Mouse (Mus musculus): ENCODE data around the gene Gm10135. TPM values are rescaled to one million over a fixed set of nuclear protein-coding genes. Genes with fewer than 3 reads are reported as not detected.

Gm10135 gene
- polyA plus RNA-seq, 1 experiment from 2014 or later: not detected

DNA sequence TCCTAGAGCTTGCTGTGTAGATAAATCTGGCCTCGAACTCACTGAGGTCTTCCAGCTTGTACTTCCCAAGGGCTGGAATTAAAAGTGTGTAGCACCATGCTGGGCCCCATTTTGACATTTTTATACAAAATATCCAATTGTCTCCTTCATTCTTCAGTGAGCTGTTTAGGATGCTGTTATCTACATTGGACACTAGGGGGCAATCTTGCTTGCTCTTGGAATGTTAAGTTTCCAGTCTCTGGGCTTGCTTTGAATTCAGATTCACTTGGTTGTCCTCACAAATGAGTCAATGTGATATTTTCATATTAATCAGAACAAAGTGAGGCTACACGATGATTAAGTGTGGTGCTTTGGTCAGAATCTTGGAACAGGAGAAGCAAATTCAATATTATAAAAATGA is 9.6 kb upstream of the Gm10135 start:
- Histone ChIP-seq H3K9me3 (replicated peaks; ENCODE audit: control insufficient read depth, low read length) (no peaks in the 10 kb centered on the region), H3K4me1 (ENCODE audit: control insufficient read depth, insufficient read depth, low read length) (0 out of 2 replicates have a peak, but pooled peaks cover 2% of the 10 kb centered on the region), H3K36me3 (ENCODE audit: control insufficient read depth, insufficient read depth) (peaks cover 3% of the 10 kb centered on the region; the same call in 1 of the 2 replicates), H3K9ac (ENCODE audit: low read length) (no peak overlapping the region), H3K27me3 (ENCODE audit: control insufficient read depth, insufficient read depth, low read length) (no peaks in the 10 kb centered on the region), H3K4me3 (ENCODE audit: low read length) (no peak overlapping the region), H3K27ac (ENCODE audit: low read length) (no peak overlapping the region), H3K4me2 (ENCODE audit: low read depth, low read length) (no peak overlapping the region)
- WGBS: 9% methylated on average over 2 of the region's 2 CpGs
- ATAC-seq (replicated peaks; ENCODE audit: extremely low read depth, insufficient read depth, low FRiP score): no peak

DNA sequence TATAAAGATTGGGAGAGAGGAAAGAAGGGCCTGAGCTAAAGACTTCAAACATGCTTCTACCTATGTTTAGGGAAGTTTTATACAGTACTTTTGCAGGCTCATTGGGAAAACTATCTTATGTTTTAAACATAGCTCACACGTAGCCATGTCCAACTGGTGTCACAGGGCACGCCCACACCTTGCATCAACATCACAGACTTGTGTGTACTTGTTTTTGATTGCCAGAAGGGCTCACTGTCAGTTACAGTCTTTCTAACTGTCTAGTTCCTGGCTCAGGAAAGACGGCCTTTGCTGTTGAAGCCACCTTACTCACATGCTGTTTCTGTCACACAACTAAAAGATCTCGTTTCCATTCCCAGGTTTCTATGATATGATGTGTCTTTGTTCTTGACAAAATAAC is 2.0 kb upstream of the Gm10135 start:
- Histone ChIP-seq H3K9me3 (replicated peaks; ENCODE audit: control insufficient read depth, low read length) (no peaks in the 10 kb centered on the region), H3K27ac (ENCODE audit: low read length) (no peak overlapping the region), H3K36me3 (ENCODE audit: control insufficient read depth, insufficient read depth) (peaks cover 29% of the 10 kb centered on the region), H3K9ac (ENCODE audit: low read length) (no peak overlapping the region), H3K4me2 (ENCODE audit: low read depth, low read length) (no peak overlapping the region), H3K4me3 (ENCODE audit: low read length) (no peak overlapping the region), H3K4me1 (ENCODE audit: control insufficient read depth, insufficient read depth, low read length) (peaks cover 4% of the 10 kb centered on the region), H3K27me3 (ENCODE audit: control insufficient read depth, insufficient read depth, low read length) (no peaks in the 10 kb centered on the region)
- no peak for ATAC-seq (replicated peaks; ENCODE audit: extremely low read depth, insufficient read depth, low FRiP score)
- WGBS: 80% methylated on average over 4 of the region's 4 CpGs

DNA sequence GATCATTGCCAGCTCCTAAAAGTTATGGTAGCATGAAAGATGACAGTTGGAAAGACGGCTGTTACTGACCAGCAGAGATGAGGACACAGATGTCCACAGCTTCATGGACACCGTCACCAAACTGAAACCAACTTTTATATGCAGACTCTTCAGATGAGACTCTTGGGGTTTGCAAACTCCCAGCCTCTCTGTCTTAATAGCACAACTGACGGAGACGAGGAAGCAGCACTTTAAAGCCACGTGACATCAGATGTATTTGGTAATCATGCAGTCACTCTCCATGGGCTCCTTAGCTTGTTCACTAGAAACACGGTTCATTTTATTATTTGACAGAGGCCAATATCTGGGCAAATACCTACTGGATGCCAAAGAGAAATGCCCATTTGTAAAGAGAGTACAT is 1.5 kb upstream of the Gm10135 start:
- ATAC-seq (replicated peaks; ENCODE audit: extremely low read depth, insufficient read depth, low FRiP score): no peak
- Histone ChIP-seq H3K27ac (ENCODE audit: low read length) (no peak overlapping the region), H3K9ac (ENCODE audit: low read length) (no peak overlapping the region), H3K4me2 (ENCODE audit: low read depth, low read length) (no peak overlapping the region), H3K4me1 (ENCODE audit: control insufficient read depth, insufficient read depth, low read length) (peaks cover 4% of the 10 kb centered on the region), H3K36me3 (ENCODE audit: control insufficient read depth, insufficient read depth) (peaks cover 29% of the 10 kb centered on the region), H3K27me3 (ENCODE audit: control insufficient read depth, insufficient read depth, low read length) (no peaks in the 10 kb centered on the region), H3K4me3 (ENCODE audit: low read length) (no peak overlapping the region), H3K9me3 (replicated peaks; ENCODE audit: control insufficient read depth, low read length) (no peaks in the 10 kb centered on the region)
- 88% methylated on average over 6 of the region's 6 CpGs for WGBS

DNA sequence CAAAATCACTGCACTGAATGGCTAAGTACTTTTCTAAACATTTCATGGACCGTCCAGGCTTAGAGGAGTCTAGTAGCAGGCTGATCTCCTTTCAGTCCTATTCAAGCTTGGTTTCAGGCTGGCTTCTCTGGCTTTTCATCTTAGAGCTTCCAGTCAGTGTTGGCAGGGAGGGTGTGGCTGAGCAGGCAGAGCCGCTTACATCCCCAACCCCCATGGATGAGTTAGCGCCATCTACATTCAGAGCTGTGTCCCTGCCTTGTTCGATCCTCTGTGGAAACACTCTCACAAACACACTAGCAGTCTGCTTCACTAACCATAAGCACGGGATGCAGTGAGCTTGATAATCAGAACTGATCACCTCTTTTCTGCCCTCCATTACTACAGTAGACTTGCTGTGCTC is 1.6 kb downstream of the Gm10135 start:
- Histone ChIP-seq H3K4me1 (ENCODE audit: control insufficient read depth, insufficient read depth, low read length) (peaks cover 4% of the 10 kb centered on the region), H3K9me3 (replicated peaks; ENCODE audit: control insufficient read depth, low read length) (no peaks in the 10 kb centered on the region), H3K27me3 (ENCODE audit: control insufficient read depth, insufficient read depth, low read length) (no peaks in the 10 kb centered on the region), H3K9ac (ENCODE audit: low read length) (no peak overlapping the region), H3K36me3 (ENCODE audit: control insufficient read depth, insufficient read depth) (peaks cover 38% of the 10 kb centered on the region), H3K27ac (ENCODE audit: low read length) (no peak overlapping the region), H3K4me3 (ENCODE audit: low read length) (no peak overlapping the region), H3K4me2 (ENCODE audit: low read depth, low read length) (no peak overlapping the region)
- WGBS: 59% methylated on average over 5 of the region's 5 CpGs
- no peak for ATAC-seq (replicated peaks; ENCODE audit: extremely low read depth, insufficient read depth, low FRiP score)

DNA sequence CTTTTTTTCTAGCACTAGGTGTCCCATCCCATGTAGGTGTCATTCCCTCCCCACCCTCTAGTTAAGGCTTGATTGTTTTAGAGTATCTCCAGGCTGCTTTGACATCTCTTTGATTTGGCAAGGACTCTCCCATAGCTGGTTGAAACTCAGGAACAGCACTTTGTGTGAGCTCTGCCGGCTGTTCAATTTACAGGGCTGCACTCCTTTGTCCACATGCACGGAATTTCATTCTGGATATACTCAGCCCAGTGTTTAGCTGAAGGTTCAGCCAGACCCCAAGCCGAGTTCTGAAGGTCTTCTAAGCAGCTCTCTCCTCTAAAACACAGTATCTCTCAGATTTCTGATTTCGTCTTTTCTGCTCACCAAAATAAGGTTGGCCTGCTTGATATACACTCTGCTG is 2.1 kb downstream of the Gm10135 start:
- H3K9me3 ChIP-seq (replicated peaks; ENCODE audit: control insufficient read depth, low read length): no peaks in the 10 kb centered on the region
- H3K27me3 ChIP-seq (ENCODE audit: control insufficient read depth, insufficient read depth, low read length): no peaks in the 10 kb centered on the region
- H3K36me3 ChIP-seq (ENCODE audit: control insufficient read depth, insufficient read depth): peaks cover 38% of the 10 kb centered on the region
- H3K4me1 ChIP-seq (ENCODE audit: control insufficient read depth, insufficient read depth, low read length): peaks cover 4% of the 10 kb centered on the region
- 59% methylated on average over 4 of the region's 4 CpGs for WGBS
- H3K4me2 ChIP-seq (ENCODE audit: low read depth, low read length): no peak overlapping the region
- no peak for ATAC-seq (replicated peaks; ENCODE audit: extremely low read depth, insufficient read depth, low FRiP score)
- peak overlapping the region; percentile 14; the same call in 1 of the 2 replicates for H3K27ac ChIP-seq (ENCODE audit: low read length)
- H3K4me3 ChIP-seq (ENCODE audit: low read length): no peak overlapping the region
- H3K9ac ChIP-seq (ENCODE audit: low read length): no peak overlapping the region

DNA sequence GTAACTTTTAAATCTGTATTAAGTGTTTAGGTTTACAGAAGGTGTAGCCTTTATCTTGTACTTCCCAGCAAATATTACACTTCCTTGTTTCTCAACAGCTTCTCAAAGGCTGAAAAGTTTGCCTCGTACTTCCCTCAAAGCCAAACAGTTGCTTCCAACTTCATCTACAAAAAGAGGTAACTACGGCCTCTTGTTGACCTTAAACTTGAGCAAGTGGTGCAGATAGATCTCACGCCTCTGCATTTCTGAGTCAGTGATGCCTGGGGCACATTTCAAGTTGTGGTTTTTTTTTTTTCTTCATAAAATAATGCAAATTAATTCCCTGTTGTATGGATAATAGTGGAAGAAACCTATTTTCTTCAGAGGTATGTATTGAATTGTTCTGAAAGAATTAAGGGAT is 8.8 kb downstream of the Gm10135 start:
- Histone ChIP-seq H3K27ac (ENCODE audit: low read length) (no peak overlapping the region), H3K9ac (ENCODE audit: low read length) (no peak overlapping the region), H3K27me3 (ENCODE audit: control insufficient read depth, insufficient read depth, low read length) (no peaks in the 10 kb centered on the region), H3K36me3 (ENCODE audit: control insufficient read depth, insufficient read depth) (peaks cover 29% of the 10 kb centered on the region), H3K4me2 (ENCODE audit: low read depth, low read length) (no peak overlapping the region), H3K4me1 (ENCODE audit: control insufficient read depth, insufficient read depth, low read length) (no peaks in the 10 kb centered on the region), H3K4me3 (ENCODE audit: low read length) (no peak overlapping the region), H3K9me3 (replicated peaks; ENCODE audit: control insufficient read depth, low read length) (no peaks in the 10 kb centered on the region)
- WGBS: 81% methylated on average over 3 of the region's 3 CpGs
- no peak for ATAC-seq (replicated peaks; ENCODE audit: extremely low read depth, insufficient read depth, low FRiP score)

DNA sequence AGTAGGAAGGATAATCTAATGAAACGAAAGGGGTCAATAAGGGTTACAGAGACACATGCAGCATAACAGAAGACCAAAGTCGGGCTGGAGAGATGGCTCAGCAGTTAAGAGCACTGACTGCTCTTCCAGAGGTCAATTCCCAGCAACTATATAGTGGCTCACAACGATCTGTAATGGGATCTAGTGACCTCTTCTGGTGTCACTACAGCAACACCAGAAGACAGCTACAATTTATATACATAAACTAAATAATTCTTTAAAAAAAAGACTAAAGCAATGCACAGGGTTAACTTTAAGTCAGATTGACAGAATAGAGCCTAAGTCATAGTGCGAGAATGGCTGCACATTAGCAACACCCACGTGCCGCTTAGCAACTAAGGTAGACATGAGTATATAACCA is 14.4 kb downstream of the Gm10135 start:
- H3K36me3 ChIP-seq (ENCODE audit: control insufficient read depth, insufficient read depth): peaks cover 12% of the 10 kb centered on the region
- H3K27me3 ChIP-seq (ENCODE audit: control insufficient read depth, insufficient read depth, low read length): no peaks in the 10 kb centered on the region
- no peak for ATAC-seq (replicated peaks; ENCODE audit: extremely low read depth, insufficient read depth, low FRiP score)
- no peak overlapping the region for H3K4me3 ChIP-seq (ENCODE audit: low read length)
- no peaks in the 10 kb centered on the region for H3K9me3 ChIP-seq (replicated peaks; ENCODE audit: control insufficient read depth, low read length)
- no peak overlapping the region for H3K27ac ChIP-seq (ENCODE audit: low read length)
- no peaks in the 10 kb centered on the region for H3K4me1 ChIP-seq (ENCODE audit: control insufficient read depth, insufficient read depth, low read length)
- no peak overlapping the region for H3K4me2 ChIP-seq (ENCODE audit: low read depth, low read length)
- no peak overlapping the region for H3K9ac ChIP-seq (ENCODE audit: low read length)
- 76% methylated on average over 6 of the region's 6 CpGs for WGBS

DNA sequence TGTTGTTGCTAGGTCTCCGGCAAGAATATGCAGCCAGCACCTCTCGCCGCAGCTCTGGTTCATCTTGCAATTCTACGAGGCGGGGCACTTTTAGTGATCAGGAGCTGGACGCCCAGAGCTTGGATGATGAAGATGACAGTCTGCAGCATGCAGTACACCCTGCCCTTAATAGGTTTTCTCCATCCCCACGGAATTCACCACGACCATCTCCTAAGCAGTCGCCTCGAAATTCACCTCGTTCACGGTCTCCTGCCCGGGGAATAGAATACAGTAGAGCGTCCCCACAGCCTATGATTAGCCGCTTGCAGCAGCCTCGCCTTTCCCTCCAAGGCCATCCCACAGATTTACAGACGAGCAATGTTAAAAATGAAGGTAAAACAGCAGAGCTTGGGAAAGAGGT is 17.2 kb downstream of the Gm10135 start:
- no peak for ATAC-seq (replicated peaks; ENCODE audit: extremely low read depth, insufficient read depth, low FRiP score)
- WGBS: 87% methylated on average over 17 of the region's 17 CpGs
- H3K4me2 ChIP-seq (ENCODE audit: low read depth, low read length): no peak overlapping the region

DNA sequence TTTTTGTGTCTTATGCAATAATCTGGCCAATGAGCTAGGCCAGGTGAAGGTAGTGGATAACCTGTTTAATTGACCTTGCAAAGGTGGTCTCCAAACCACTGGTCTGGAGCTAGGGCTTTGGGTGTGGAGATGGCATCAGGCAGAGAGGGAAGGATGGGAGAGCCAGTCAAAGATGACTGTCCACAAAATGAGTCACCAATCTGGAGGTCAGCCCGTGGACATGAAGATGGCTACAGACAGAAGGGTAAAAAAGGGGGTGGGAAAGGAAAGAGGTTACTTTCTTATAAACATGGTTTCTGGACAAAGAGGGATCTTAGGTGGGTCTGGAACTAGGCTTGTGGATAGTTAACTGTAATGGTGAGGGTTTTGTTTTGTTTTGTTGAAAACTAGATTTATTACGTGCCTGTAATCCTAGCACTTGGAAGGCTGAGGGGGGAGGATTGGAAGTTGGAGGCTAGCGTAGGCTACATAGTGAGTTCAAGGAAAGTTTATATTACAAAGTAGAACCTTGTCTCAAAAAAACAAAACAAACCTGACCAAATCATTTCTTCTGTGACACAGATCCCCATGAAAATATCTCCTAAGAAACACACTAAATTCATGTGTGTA is 20.4 kb downstream of the Gm10135 start:
- peaks cover 10% of the 10 kb centered on the region for H3K36me3 ChIP-seq (ENCODE audit: control insufficient read depth, insufficient read depth)
- no peak overlapping the region for H3K4me2 ChIP-seq (ENCODE audit: low read depth, low read length)
- H3K27ac ChIP-seq (ENCODE audit: low read length): no peak overlapping the region
- no peaks in the 10 kb centered on the region for H3K9me3 ChIP-seq (replicated peaks; ENCODE audit: control insufficient read depth, low read length)
- H3K4me1 ChIP-seq (ENCODE audit: control insufficient read depth, insufficient read depth, low read length): no peaks in the 10 kb centered on the region
- ATAC-seq (replicated peaks; ENCODE audit: extremely low read depth, insufficient read depth, low FRiP score): no peak
- no peak overlapping the region for H3K4me3 ChIP-seq (ENCODE audit: low read length)
- no peak overlapping the region for H3K9ac ChIP-seq (ENCODE audit: low read length)
- 86% methylated on average over 3 of the region's 3 CpGs for WGBS
- no peaks in the 10 kb centered on the region for H3K27me3 ChIP-seq (ENCODE audit: control insufficient read depth, insufficient read depth, low read length)

More for the DNA sequence above, 17.2 kb downstream of the Gm10135 start:
- H3K36me3 ChIP-seq (ENCODE audit: control insufficient read depth, insufficient read depth): peaks cover 9% of the 10 kb centered on the region
- H3K27ac ChIP-seq (ENCODE audit: low read length): no peak overlapping the region
- H3K9me3 ChIP-seq (replicated peaks; ENCODE audit: control insufficient read depth, low read length): no peaks in the 10 kb centered on the region
- no peak overlapping the region for H3K9ac ChIP-seq (ENCODE audit: low read length)
- no peaks in the 10 kb centered on the region for H3K4me1 ChIP-seq (ENCODE audit: control insufficient read depth, insufficient read depth, low read length)
- no peaks in the 10 kb centered on the region for H3K27me3 ChIP-seq (ENCODE audit: control insufficient read depth, insufficient read depth, low read length)
- no peak overlapping the region for H3K4me3 ChIP-seq (ENCODE audit: low read length)
